Mouse (Mus musculus): Measurements from ENCODE around the gene Tmem198.

- TF ChIP-seq POLR2A (IDR thresholded peaks at IDR 0.05; ENCODE audit: control insufficient read depth, low read depth, low read length) (peak; percentile 89), CTCF (IDR thresholded peaks at IDR 0.05; ENCODE audit: control insufficient read depth, insufficient read depth, insufficient replicate concordance, low read depth, low read length) (no peak)
These were observed 43.6 kb upstream of the Tmem198 start, which contains the start of gene Gmppa for GRCm38 (mm10) chr1:75435475-75436328.
